Mouse (Mus musculus) E14TG2a.4 (cell line): ENCODE results near the gene Lcat.

ENCODE experiments used
- H3K27me3 ChIP-seq: 2 replicates; pipeline ENCODE4 v1.6.1; 2014; ENCODE audit warnings: low read length, control low read depth; ENCODE audit not compliant: insufficient read depth
- H3K36me3 ChIP-seq: 2 replicates; pipeline ENCODE4 v1.6.1; 2014; ENCODE audit warnings: low read length, control low read depth; ENCODE audit not compliant: insufficient read depth
- H3K4me1 ChIP-seq: replicated peaks from 2 replicates; pipeline ENCODE4 v1.6.1; 2014; ENCODE audit warnings: low read depth, low read length, control low read depth
- H3K4me3 ChIP-seq: replicated peaks from 2 replicates; pipeline ENCODE4 v1.5.1; 2014; ENCODE audit warnings: mild to moderate bottlenecking, low read length
- H3K9me3 ChIP-seq: 2 replicates; pipeline ENCODE4 v1.6.1; 2014; ENCODE audit warnings: low read length, control low read depth
- CTCF ChIP-seq: conservative IDR thresholded peaks from 2 replicates; pipeline ENCODE4 v1.5.1; 2014; ENCODE audit warnings: low read length
- NANOG ChIP-seq: IDR thresholded peaks from 2 replicates; pipeline ENCODE4 v1.6.1; 2014; ENCODE audit warnings: borderline replicate concordance, low read length, mixed read lengths
- POU5F1 ChIP-seq: IDR thresholded peaks from 2 replicates; pipeline ENCODE4 v1.6.1; 2014; ENCODE audit warnings: low read length, borderline replicate concordance

Gene Lcat

DNA sequence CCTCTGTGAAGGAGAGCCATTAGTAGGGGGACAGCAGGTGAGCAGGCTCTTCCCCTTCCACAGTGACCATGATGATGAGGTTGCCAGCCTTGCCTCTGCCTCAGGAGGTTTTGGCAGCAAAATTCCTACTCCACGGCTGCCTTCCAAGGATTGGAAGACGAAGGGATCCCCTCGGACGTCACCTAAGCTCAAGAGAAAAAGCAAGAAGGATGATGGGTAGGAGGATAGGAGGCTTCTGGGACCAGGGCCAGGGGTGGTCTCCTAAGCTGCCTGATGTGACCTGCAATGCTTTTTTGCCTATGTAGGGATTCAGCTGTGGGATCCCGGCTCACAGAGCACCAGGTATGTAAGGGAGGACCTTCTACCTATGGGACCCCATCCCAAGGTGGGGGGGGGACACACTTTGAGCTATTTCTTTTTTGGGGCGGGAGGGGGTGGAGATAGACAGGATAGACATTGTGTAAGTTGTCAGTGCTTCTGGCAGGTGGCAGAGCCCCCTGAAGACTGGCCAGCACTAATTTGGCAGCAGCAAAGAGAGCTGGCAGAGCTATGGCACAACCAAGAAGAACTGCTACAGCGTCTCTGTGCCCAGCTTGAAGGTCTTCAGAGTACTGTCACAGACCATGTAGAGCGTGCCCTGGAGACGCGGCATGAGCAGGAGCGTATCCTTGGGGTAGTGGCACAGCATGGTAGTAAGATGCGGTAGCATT is 53.3 kb downstream of the Lcat start:
- Histone ChIP-seq H3K4me1 (peaks cover 47% of the 10 kb centered on the region), H3K36me3 (peaks cover 83% of the 10 kb centered on the region), H3K27me3 (no peaks in the 10 kb centered on the region), H3K9me3 (no peaks in the 10 kb centered on the region), H3K4me3 (no peak overlapping the region)
- no peak for TF ChIP-seq NANOG
- TF ChIP-seq POU5F1, result no peak
- TF ChIP-seq CTCF, result no peak
